Mouse (Mus musculus) embryonic facial prominence, embryonic 14.5 days (tissue): ENCODE measurements around the gene Smyd3. TPM values are rescaled to one million over a fixed set of nuclear protein-coding genes. Genes with fewer than 3 reads are reported as not detected.

Experiments
- ATAC-seq: fragments of 200-750 bp; cut with Nextera tagmentation; 2 replicates; pipeline ENCODE4 v1.8.0; 2017; ENCODE audit warnings: low read depth, moderate number of reproducible peaks, moderate TSS enrichment
- DNase-seq: peaks from one replicate; pipeline ENCODE4 v3.0.0-alpha.2; 2015; ENCODE audit warnings: low spot score
- H3K27ac ChIP-seq: fragments of 300-500 bp; sonication (generic); replicated peaks from 2 replicates; pipeline ENCODE4 v1.5.1; 2014; ENCODE audit warnings: low read depth, mild to moderate bottlenecking, low read length, moderate library complexity
- H3K27me3 ChIP-seq: fragments of 300-500 bp; sonication (generic); replicated peaks from 2 replicates; pipeline ENCODE4 v1.6.1; 2014; ENCODE audit warnings: low read length; ENCODE audit not compliant: control insufficient read depth, insufficient read depth
- H3K36me3 ChIP-seq: fragments of 300-500 bp; sonication (generic); 2 replicates; pipeline ENCODE4 v1.6.1; 2014; ENCODE audit warnings: low read length, mixed read lengths; ENCODE audit not compliant: control insufficient read depth, insufficient read depth
- H3K4me1 ChIP-seq: fragments of 300-500 bp; sonication (generic); 2 replicates; pipeline ENCODE4 v1.6.1; 2014; ENCODE audit warnings: antibody characterized with exemption, low read length; ENCODE audit not compliant: control insufficient read depth, insufficient read depth
- H3K4me2 ChIP-seq: fragments of 300-500 bp; sonication (generic); 2 replicates; pipeline ENCODE4 v1.6.1; 2014; ENCODE audit warnings: low read depth, mild to moderate bottlenecking, low read length, moderate library complexity, mixed read lengths
- H3K4me3 ChIP-seq: fragments of 300-500 bp; sonication (generic); 2 replicates; pipeline ENCODE4 v1.5.1; 2014; ENCODE audit warnings: low read depth, mild to moderate bottlenecking, low read length
- H3K9ac ChIP-seq: fragments of 300-500 bp; sonication (generic); 2 replicates; pipeline ENCODE4 v1.6.1; 2014; ENCODE audit warnings: low read depth, mild to moderate bottlenecking, low read length, moderate library complexity, mixed read lengths
- H3K9me3 ChIP-seq: fragments of 300-500 bp; sonication (generic); 2 replicates; pipeline ENCODE4 v1.6.1; 2016; ENCODE audit warnings: low read length; ENCODE audit not compliant: control insufficient read depth
- WGBS: fragments of 180-500 bp; shearing (Covaris S2); extraction: QIAGEN DNeasy Blood & Tissue Kit; methylation state at CpG from one replicate; pipeline ENCODE4 v1.1.7; 2014; 5-methylcytosine and 5-hydroxymethylcytosine counted together
- polyA plus RNA-seq: library from polyadenylated mRNA; unstranded; fragments of >200 nt; fragmentation: Nextera tagmentation; extraction: Ambion mirVana; gene quantifications from 2 replicates; pipeline ENCODE4 v1.2.1, GENCODE M21; 2014

The Smyd3 gene
- polyA plus RNA-seq, 1 experiment from 2014 or later = 16.7 TPM

GRCm38 (mm10) chr1:179089174-179089573, 428.7 kb downstream of the Smyd3 start:
- H3K9me3 ChIP-seq = peaks cover 7% of the 10 kb centered on the region; the same call in 1 of the 2 replicates
- ATAC-seq = no peak
- 73% methylated on average over 5 of the region's 5 CpGs for WGBS

GRCm38 (mm10) chr1:179087033-179087998, 430.5 kb downstream of the Smyd3 start:
- no peaks in the 10 kb centered on the region for H3K27me3 ChIP-seq
- DNase-seq = peak; percentile 73
- H3K4me1 ChIP-seq = peaks cover 25% of the 10 kb centered on the region
- 34% methylated on average over 6 of the region's 6 CpGs for WGBS
- no peak overlapping the region for H3K9ac ChIP-seq
- no peak overlapping the region for H3K4me2 ChIP-seq
- no peak overlapping the region for H3K4me3 ChIP-seq
- H3K9me3 ChIP-seq = peaks cover 7% of the 10 kb centered on the region; the same call in 1 of the 2 replicates
- ATAC-seq = peak; percentile 64; the same call in 1 of the 2 replicates
- no peaks in the 10 kb centered on the region for H3K36me3 ChIP-seq
- H3K27ac ChIP-seq = peak overlapping the region; percentile 42; the same call in 1 of the 2 replicates

More at GRCm38 (mm10) chr1:179089174-179089573, 428.7 kb downstream of the Smyd3 start:
- H3K4me1 ChIP-seq = peaks cover 15% of the 10 kb centered on the region
- no peak for DNase-seq
- no peaks in the 10 kb centered on the region for H3K36me3 ChIP-seq
- H3K27me3 ChIP-seq = no peaks in the 10 kb centered on the region
- no peak overlapping the region for H3K4me3 ChIP-seq
- H3K27ac ChIP-seq = no peak overlapping the region
- H3K9ac ChIP-seq = no peak overlapping the region
- H3K4me2 ChIP-seq = no peak overlapping the region

GRCm38 (mm10) chr1:179086208-179086607, 431.6 kb downstream of the Smyd3 start:
- H3K36me3 ChIP-seq = no peaks in the 10 kb centered on the region
- ATAC-seq = no peak

GRCm38 (mm10) chr1:179083098-179083497, 434.7 kb downstream of the Smyd3 start:
- H3K27ac ChIP-seq = 0 out of 2 replicates have a peak overlapping the region, but pooled peaks have one; percentile 15
- DNase-seq = no peak
- no peak for ATAC-seq
- H3K36me3 ChIP-seq = no peaks in the 10 kb centered on the region
- H3K4me2 ChIP-seq = no peak overlapping the region
- peaks cover 19% of the 10 kb centered on the region for H3K4me1 ChIP-seq
- no peak overlapping the region for H3K9ac ChIP-seq
- H3K9me3 ChIP-seq = peaks cover 7% of the 10 kb centered on the region; the same call in 1 of the 2 replicates
- H3K4me3 ChIP-seq = no peak overlapping the region
- 32% methylated on average over 5 of the region's 5 CpGs for WGBS
- no peaks in the 10 kb centered on the region for H3K27me3 ChIP-seq

More at GRCm38 (mm10) chr1:179086208-179086607, 431.6 kb downstream of the Smyd3 start:
- H3K4me2 ChIP-seq = no peak overlapping the region
- H3K27me3 ChIP-seq = no peaks in the 10 kb centered on the region
- H3K27ac ChIP-seq = no peak overlapping the region
- WGBS = 90% methylated on average over 7 of the region's 7 CpGs
- H3K9me3 ChIP-seq = peaks cover 7% of the 10 kb centered on the region; the same call in 1 of the 2 replicates
- no peak overlapping the region for H3K9ac ChIP-seq
- H3K4me1 ChIP-seq = peaks cover 25% of the 10 kb centered on the region
- H3K4me3 ChIP-seq = no peak overlapping the region
- DNase-seq = no peak

- Histone ChIP-seq H3K4me1 (no peaks in the 10 kb centered on the region), H3K27me3 (no peaks in the 10 kb centered on the region), H3K9ac (no peak overlapping the region), H3K27ac (no peak overlapping the region), H3K36me3 (no peaks in the 10 kb centered on the region), H3K4me3 (no peak overlapping the region), H3K9me3 (no peaks in the 10 kb centered on the region), H3K4me2 (no peak overlapping the region)
- WGBS = 79% methylated on average over 7 of the region's 7 CpGs
- DNase-seq (no peak), ATAC-seq (no peak)
Observed at GRCm38 (mm10) chr1:179073846-179074245, 444.0 kb downstream of the Smyd3 start.

DNA sequence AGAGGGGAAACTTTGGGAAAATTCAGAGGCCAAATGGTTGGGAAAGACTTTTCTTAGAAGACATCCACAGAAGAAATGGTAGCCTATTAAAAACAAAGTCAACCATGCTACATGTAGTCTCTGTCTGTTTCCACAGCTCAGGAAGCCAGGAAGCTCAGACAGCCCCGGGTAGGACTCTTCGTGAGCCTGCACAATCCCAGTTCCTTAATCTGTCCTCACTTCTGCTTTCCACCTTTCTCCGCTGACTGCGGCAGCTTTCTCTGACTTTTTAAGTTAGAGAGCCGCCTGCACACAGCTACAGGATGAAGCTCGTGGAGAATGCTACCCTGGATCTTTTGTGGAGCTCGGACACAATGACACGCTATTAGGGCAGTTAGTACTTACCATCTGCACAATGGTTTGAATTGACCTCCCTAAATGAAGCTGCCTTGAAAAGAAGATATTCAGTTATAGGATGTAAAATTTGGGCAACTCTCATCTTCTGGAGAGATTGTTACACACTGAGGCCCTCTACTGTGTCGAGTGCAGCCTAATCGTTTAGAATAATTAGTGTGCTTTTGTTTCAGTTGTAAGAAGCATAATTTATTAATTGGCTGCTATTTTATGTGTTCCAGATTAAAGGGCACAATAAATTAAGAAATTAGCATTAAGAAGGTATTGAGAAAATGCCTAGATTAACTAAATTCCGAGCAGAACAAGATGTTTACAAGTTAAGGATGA, 444.7 kb downstream of the Smyd3 start:
- Histone ChIP-seq H3K4me3 (no peak overlapping the region), H3K9ac (no peak overlapping the region), H3K4me1 (no peaks in the 10 kb centered on the region), H3K4me2 (no peak overlapping the region), H3K36me3 (no peaks in the 10 kb centered on the region), H3K27ac (no peak overlapping the region), H3K27me3 (no peaks in the 10 kb centered on the region), H3K9me3 (no peaks in the 10 kb centered on the region)
- DNase-seq = no peak
- ATAC-seq = no peak
- WGBS = 66% methylated on average over 11 of the region's 11 CpGs

GRCm38 (mm10) chr1:179072406-179072805, 445.4 kb downstream of the Smyd3 start:
- Histone ChIP-seq H3K27me3 (no peaks in the 10 kb centered on the region), H3K27ac (no peak overlapping the region), H3K9ac (no peak overlapping the region), H3K36me3 (no peaks in the 10 kb centered on the region), H3K4me2 (no peak overlapping the region), H3K4me3 (no peak overlapping the region), H3K4me1 (no peaks in the 10 kb centered on the region), H3K9me3 (no peaks in the 10 kb centered on the region)
- ATAC-seq (no peak), DNase-seq (no peak)
- WGBS = 69% methylated on average over 1 of the region's 1 CpGs

DNA sequence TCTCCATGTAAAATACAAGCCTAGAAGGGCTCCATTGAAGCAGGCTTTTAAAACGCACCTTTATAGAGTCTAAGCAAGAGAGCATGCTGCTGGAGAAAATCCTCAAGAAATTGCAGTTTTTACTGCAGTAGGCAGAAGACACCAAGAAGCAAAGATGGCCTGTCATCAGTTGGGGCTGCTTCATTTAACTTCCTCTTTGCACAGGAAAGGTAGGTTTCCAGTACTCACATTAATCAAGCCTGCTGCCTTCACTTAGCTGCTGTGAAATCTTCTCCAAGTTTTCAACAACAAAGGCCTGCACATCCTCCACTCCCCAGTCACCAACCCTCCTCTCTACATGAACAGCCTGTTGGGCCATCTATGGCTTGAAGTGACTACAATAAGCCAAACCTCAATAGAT, 448.9 kb downstream of the Smyd3 start:
- ATAC-seq (no peak), DNase-seq (no peak)
- H3K9ac ChIP-seq = no peak overlapping the region
- H3K36me3 ChIP-seq = no peaks in the 10 kb centered on the region
- no peaks in the 10 kb centered on the region for H3K4me1 ChIP-seq
- H3K27me3 ChIP-seq = no peaks in the 10 kb centered on the region
- no peak overlapping the region for H3K4me2 ChIP-seq
- no peak overlapping the region for H3K4me3 ChIP-seq
- H3K27ac ChIP-seq = no peak overlapping the region
- no peaks in the 10 kb centered on the region for H3K9me3 ChIP-seq
- WGBS = 85% methylated on average over 1 of the region's 1 CpGs
